Mouse (Mus musculus) large intestine, adult 2 months (tissue): ENCODE results near the gene Atl3. TPM values are rescaled to one million over a fixed set of nuclear protein-coding genes. Genes with fewer than 3 reads are reported as not detected.
"Not testable (repeated sequence)": the region's sequence is repeated elsewhere in the genome, so short reads cannot be mapped to it uniquely, and the experiment has no call there.

Experiments
- DNase-seq: peaks from one replicate; pipeline ENCODE4 v3.0.0-alpha.2; 2012; ENCODE audit warnings: low read depth, low spot score
- WGBS: fragments of 180-500 bp; shearing (Covaris S2); methylation state at CpG from one replicate; pipeline ENCODE4 v1.1.7; 2018; 5-methylcytosine and 5-hydroxymethylcytosine counted together
- polyA plus RNA-seq: library from polyadenylated mRNA; depleted of rRNA; stranded (reverse); fragments of >200 nt; gene quantifications from 2 replicates; pipeline ENCODE4 v1.2.3, GENCODE M21; 2012

Atl3 gene
- polyA plus RNA-seq, 1 experiment, result 7.1 TPM

GRCm38 (mm10) chr19:7495221-7496038, 1.6 kb downstream of the Atl3 start:
- DNase-seq, result no peak
- WGBS, result 16% methylated on average over 14 of the region's 14 CpGs

GRCm38 (mm10) chr19:7496070-7496469, 2.2 kb downstream of the Atl3 start:
- DNase-seq, result not testable (repeated sequence)
- 32% methylated on average over 1 of the region's 1 CpGs for WGBS

GRCm38 (mm10) chr19:7498816-7499215, 5.0 kb downstream of the Atl3 start:
- no peak for DNase-seq
- WGBS, result 56% methylated on average over 2 of the region's 2 CpGs

- no peak for DNase-seq
- 41% methylated on average over 1 of the region's 1 CpGs for WGBS
Measured at GRCm38 (mm10) chr19:7500701-7501100, 6.9 kb downstream of the Atl3 start.

GRCm38 (mm10) chr19:7502432-7502831, 8.6 kb downstream of the Atl3 start:
- 59% methylated on average over 2 of the region's 2 CpGs for WGBS
- no peak for DNase-seq

- no peak for DNase-seq
- 46% methylated on average over 1 of the region's 1 CpGs for WGBS
Measured at GRCm38 (mm10) chr19:7506321-7506720, 12.5 kb downstream of the Atl3 start.

- no peak for DNase-seq
- WGBS, result 83% methylated on average over 4 of the region's 4 CpGs
Measured at GRCm38 (mm10) chr19:7508026-7508425, 14.2 kb downstream of the Atl3 start.

GRCm38 (mm10) chr19:7516437-7516836, 22.6 kb downstream of the Atl3 start:
- WGBS, result 69% methylated on average over 1 of the region's 1 CpGs
- no peak for DNase-seq

GRCm38 (mm10) chr19:7521619-7522018, 27.8 kb downstream of the Atl3 start:
- no peak for DNase-seq
- WGBS, result 78% methylated on average over 3 of the region's 3 CpGs

GRCm38 (mm10) chr19:7522856-7523255, 29.0 kb downstream of the Atl3 start:
- no peak for DNase-seq
- WGBS, result 83% methylated on average over 2 of the region's 2 CpGs

- 92% methylated on average over 1 of the region's 1 CpGs for WGBS
- DNase-seq, result no peak
Measured at GRCm38 (mm10) chr19:7523292-7523691, 29.5 kb downstream of the Atl3 start.

GRCm38 (mm10) chr19:7523781-7524180, 29.9 kb downstream of the Atl3 start:
- DNase-seq, result no peak

- WGBS, result 79% methylated on average over 3 of the region's 3 CpGs
- DNase-seq, result no peak
Measured at GRCm38 (mm10) chr19:7524879-7525278, 31.0 kb downstream of the Atl3 start.

- DNase-seq, result peak; percentile 19
- WGBS, result 53% methylated on average over 7 of the region's 7 CpGs
Measured at GRCm38 (mm10) chr19:7528639-7529428, 35.0 kb downstream of the Atl3 start.

GRCm38 (mm10) chr19:7531906-7532305, 38.1 kb downstream of the Atl3 start:
- WGBS, result 96% methylated on average over 5 of the region's 5 CpGs
- DNase-seq, result no peak

GRCm38 (mm10) chr19:7533891-7534290, 40.1 kb downstream of the Atl3 start:
- no peak for DNase-seq
- WGBS, result 89% methylated on average over 5 of the region's 5 CpGs

GRCm38 (mm10) chr19:7548924-7549323, 55.1 kb downstream of the Atl3 start:
- DNase-seq, result no peak
- WGBS, result 92% methylated on average over 3 of the region's 3 CpGs

- no peak for DNase-seq
- 38% methylated on average over 4 of the region's 4 CpGs for WGBS
Measured at GRCm38 (mm10) chr19:7551550-7552300, 57.9 kb downstream of the Atl3 start.

- DNase-seq, result no peak
- 84% methylated on average over 2 of the region's 2 CpGs for WGBS
Measured at GRCm38 (mm10) chr19:7552301-7552673, 58.4 kb downstream of the Atl3 start.

- no peak for DNase-seq
Measured at GRCm38 (mm10) chr19:7553441-7553840, 59.6 kb downstream of the Atl3 start.
